Mouse (Mus musculus): ENCODE measurements around the gene Stk4.

DNA sequence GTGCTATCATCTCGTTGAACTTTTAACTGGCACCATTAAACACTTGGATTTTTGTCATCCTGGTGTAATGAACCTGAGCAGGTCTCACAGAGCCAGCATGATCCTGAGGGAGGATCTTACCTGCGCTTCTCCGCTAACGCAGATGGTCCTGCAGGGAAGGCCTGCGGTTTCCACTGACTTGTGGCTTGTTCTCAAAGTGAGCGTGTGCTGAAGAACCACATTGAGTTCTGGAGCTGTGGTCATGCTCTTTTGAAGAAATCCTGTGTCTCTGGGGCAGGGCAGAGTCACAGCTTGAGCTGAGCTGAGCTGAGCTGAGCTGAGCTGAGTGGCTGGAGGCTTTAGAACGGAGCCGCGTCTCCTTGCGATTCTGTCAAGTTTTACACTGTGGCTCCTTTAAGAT is 11.5 kb downstream of the Stk4 start:
- TF ChIP-seq CHD2 (IDR thresholded peaks at IDR 0.05; ENCODE audit: low read depth, low read length) (no peak), ZNF384 (IDR thresholded peaks at IDR 0.05; ENCODE audit: low read depth, low read length) (no peak), ZC3H11A (IDR thresholded peaks at IDR 0.05; ENCODE audit: borderline replicate concordance, low read depth, low read length) (no peak), MAFK (IDR thresholded peaks at IDR 0.05; ENCODE audit: insufficient read depth, low read depth, low read length) (no peak)

Data from ES-E14 (cell line).